Mouse (Mus musculus) thymus, postnatal 36 days (tissue): Measurements from ENCODE around the gene Klra3.
"Not testable (repeated sequence)": the region's sequence is repeated elsewhere in the genome, so short reads cannot be mapped to it uniquely, and the experiment has no call there.

Source experiments
- DNase-seq, 2 experiments: peaks; one replicate each; pipeline ENCODE4 v3.0.0; 2022; ENCODE audit warnings: mixed read lengths in 2 of 2

Klra3 gene

DNA sequence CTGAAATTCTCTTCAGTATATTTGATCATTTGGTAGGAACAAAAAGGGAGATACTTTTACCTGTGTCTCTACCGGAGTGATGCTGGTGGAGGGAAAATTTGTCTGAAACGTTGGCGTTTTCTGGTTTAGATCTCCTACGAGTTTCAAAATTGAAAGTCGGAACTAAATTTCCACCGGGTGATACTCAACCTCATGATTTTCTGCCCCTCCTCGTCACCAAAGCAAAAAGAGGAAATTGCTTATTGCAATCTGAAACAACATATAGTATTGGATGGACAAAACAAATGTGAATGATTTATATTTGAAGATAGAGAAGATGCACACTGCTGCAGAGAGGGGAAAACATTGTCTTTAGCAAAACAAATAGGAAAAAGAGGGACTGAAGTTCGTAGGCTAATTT is at the start of gene Klra3:
Klra3 (minus strand) TSS at position 164 of the 400 bp plus-strand sequence.
- no peak for DNase-seq

DNA sequence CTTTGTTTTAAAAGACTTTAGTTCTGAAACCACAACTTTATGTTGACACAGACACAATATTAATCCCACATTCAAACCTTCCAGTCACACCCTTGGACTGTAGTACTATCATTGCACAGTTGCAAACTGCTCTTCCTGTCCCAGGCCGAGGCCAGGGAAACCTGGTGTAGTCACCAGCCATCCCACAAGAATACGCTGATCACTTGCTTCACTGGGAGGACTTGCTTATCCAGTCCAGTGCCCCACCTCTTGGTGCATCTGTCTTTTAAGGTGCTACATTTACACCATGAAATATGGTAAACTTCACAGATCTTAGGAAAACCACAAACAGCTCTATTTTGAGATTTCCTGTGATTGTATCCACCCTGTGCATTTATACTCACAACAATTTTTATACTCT is 49.4 kb upstream of the Klra3 start, which contains the start of gene Klra1:
Klra1 (minus strand) TSS at position 125 of the 400 bp plus-strand sequence.
- DNase-seq, result no peak

DNA sequence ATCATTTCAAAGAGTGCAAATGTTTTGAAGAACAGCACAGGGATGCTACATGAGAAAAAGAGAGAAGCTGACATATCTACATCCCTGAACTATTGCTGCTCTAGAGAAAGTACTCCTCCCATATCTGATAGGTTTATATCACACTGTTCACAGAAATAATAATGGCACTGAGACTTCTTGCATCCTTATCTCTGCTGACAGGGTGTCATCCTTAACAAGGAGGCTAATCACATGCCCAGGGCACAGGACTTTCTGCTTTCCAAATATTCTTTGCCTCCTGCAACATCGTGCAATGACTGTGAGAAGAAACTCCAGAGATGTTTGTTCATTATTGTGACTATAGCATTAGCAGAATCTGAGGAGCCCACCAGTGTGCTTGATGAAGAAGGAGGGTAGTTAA is 48.4 kb upstream of the Klra3 start:
- no peak for DNase-seq

DNA sequence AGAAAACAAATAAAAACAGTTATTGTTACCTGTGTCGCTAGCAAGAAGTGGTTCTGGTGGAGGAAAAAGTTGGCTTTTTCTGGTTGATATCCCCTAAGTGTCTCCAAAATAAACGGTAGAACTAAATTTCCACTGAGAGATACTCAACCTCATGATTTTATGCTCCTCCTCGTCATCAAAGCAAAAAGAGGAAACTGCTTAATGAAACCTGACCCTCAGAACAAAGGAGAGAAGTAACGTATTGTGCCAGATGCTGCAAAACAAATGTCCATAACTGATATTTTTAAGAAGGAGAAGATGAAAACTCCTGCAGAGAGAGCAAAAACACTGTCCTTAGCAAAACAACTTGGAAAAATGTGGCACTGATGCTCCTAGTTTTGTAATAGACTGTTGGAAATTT is 45.0 kb upstream of the Klra3 start:
- no peak for DNase-seq

DNA sequence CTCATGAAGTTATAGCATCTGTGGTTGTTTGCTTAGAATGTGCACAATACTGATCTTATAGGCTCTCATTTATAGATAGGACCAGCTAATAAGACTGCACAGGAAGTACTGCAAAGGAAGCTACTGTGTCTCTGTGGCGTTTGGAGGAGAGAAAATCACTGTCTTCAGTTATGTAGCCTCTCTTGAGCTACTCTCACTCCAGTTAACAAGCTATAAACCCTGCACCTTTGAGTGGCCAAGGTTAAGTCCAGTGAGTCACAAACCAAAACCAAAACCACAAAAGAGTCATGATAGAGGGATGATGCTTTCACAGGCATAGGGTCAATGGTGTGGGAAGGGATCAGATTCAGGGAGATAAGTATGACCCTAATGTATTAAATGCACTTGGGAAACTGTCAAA is 8.0 kb upstream of the Klra3 start:
- not testable (repeated sequence) for DNase-seq

DNA sequence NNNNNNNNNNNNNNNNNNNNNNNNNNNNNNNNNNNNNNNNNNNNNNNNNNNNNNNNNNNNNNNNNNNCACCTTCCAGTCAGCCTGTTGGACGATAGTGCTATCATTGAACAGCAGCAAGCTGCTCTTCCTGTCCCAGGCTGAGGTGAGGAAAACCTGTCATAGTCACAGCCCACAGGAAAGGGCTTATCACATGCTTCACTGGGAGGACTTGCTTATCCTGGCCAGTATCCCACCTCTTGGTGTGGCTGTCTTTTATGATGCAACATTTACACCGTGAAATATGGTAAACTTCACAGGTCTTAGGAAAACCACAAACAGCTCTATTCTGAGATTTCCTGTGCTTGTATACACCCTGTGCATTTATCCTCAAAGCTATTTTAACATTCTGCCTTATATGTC is 4.6 kb upstream of the Klra3 start:
- not testable (repeated sequence) for DNase-seq

DNA sequence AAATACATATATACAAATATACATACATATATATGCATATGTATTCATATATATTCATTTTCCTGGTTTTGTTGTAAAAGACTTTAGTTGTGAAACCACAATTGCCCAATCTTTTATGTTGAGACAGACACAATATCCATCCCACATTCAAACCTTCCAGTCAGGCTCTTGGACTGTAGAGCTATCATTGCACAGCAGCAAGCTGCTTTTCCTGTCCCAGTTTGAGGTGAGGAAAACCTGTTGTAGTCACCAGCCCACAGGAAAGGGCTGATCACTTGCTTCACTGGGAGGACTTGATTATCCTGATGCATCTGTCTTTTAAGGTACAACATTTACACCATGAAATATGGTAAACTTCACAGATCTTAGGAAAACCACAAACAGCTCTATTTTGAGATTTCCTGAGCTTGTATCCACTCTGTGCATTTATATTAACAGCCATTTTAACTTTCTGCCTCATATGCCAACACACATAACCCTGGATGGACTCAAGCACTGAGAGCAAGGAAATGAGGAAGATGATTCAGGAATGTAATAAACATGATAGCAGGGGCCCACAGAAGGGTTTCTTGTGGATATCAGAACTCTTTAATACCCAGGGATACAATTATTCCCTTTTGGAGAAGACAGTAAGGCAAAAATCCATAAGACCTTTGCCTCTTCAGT is 49.3 kb downstream of the Klra3 start:
- no peak for DNase-seq

DNA sequence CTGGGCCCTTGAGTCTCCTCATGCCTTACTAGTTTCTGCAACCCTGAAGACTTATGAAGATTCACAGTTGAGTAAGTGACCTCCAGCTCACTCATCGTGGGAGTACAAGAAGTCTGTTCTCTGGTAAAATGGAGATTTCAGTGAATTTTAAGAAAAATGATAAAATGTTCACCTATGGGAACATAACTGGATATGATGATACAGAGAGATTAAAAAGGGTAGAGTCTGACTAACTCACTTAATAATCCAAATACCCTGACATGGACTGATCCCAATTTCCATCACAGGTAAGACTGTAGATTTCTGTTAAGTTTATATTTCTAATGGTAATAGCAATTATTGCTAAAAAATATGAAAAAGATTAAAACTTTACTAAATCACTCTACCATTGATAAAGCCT is 55.5 kb downstream of the Klra3 start, which contains the start of gene Klra10:
Klra10 (minus strand) TSS at position 101 of the 400 bp plus-strand sequence.
- not testable (repeated sequence) for DNase-seq
